Mouse (Mus musculus): Measurements from ENCODE around the gene Klhl35. TPM values are rescaled to one million over a fixed set of nuclear protein-coding genes. Genes with fewer than 3 reads are reported as not detected.

The Klhl35 gene
- polyA plus RNA-seq (2014; fragmentation: Illumina TruSeq; extraction: RNeasy Lipid Tissue Mini Kit (QIAGEN cat#74804); ENCODE audit: insufficient read depth, low read depth, low replicate concordance) = 0.63 TPM

GRCm38 (mm10) chr7:99465811-99466210, at the start of gene Klhl35:
Gene Klhl35, plus strand, starts transcription at chr7:99466004.

DNA sequence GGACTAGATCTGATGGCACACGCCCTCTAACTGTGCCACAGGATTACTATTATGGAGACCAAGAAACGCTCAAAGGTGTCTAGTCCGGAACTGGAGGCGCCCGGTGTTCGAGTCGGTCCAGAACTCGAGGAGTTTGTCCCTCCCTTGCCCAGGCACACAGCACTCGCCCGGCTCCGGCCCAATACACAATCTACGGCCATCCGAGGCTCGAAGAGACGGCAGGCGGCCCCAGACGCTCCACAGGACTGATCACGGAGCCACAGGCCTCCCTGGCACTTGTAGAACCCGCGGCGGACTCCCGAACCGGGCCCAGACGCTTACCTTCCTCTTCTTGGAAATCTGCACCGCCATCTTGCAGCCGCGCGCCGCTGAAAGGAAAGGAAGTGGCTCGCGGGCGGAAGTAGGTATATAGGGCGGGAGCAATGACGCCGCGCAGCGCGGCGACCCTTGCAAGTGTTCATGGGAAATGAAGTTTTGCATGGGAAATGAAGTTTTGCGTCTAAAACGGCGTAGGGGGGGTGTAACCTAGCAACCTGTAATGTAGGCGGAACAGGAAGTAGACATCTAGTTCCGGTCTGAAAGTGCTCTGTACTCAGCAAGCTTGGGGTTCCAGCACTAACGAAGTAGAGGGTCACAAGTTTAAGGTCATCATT, 17.6 kb downstream of the Klhl35 start, which contains the start of gene Rps3:
TSS of gene Rps3 (minus strand) at position 468 of the 653 bp plus-strand sequence.

Other genes starting within 250 kb of the Klhl35 start
- gene Mogat2, start 227.4 kb upstream of the Klhl35 start, polyA plus RNA-seq (2014; fragmentation: Illumina TruSeq; extraction: RNeasy Lipid Tissue Mini Kit (QIAGEN cat#74804); ENCODE audit: insufficient read depth, low read depth, low replicate concordance) = 0.13 TPM
- gene Map6, start 198.6 kb upstream of the Klhl35 start, polyA plus RNA-seq (2014; fragmentation: Illumina TruSeq; extraction: RNeasy Lipid Tissue Mini Kit (QIAGEN cat#74804); ENCODE audit: insufficient read depth, low read depth, low replicate concordance) = 19.8 TPM
- 219 TPM for gene Serpinh1, start 112.8 kb upstream of the Klhl35 start, polyA plus RNA-seq (2014; fragmentation: Illumina TruSeq; extraction: RNeasy Lipid Tissue Mini Kit (QIAGEN cat#74804); ENCODE audit: insufficient read depth, low read depth, low replicate concordance)
- gene Gdpd5, start 84.6 kb upstream of the Klhl35 start, polyA plus RNA-seq (2014; fragmentation: Illumina TruSeq; extraction: RNeasy Lipid Tissue Mini Kit (QIAGEN cat#74804); ENCODE audit: insufficient read depth, low read depth, low replicate concordance) = 6.9 TPM
- 1,449 TPM for gene Rps3, start 17.7 kb downstream of the Klhl35 start, polyA plus RNA-seq (2014; fragmentation: Illumina TruSeq; extraction: RNeasy Lipid Tissue Mini Kit (QIAGEN cat#74804); ENCODE audit: insufficient read depth, low read depth, low replicate concordance)
- 48.7 TPM for gene Arrb1, start 69.5 kb downstream of the Klhl35 start, polyA plus RNA-seq (2014; fragmentation: Illumina TruSeq; extraction: RNeasy Lipid Tissue Mini Kit (QIAGEN cat#74804); ENCODE audit: insufficient read depth, low read depth, low replicate concordance)
- gene Tpbgl, start 161.1 kb downstream of the Klhl35 start, polyA plus RNA-seq (2014; fragmentation: Illumina TruSeq; extraction: RNeasy Lipid Tissue Mini Kit (QIAGEN cat#74804); ENCODE audit: insufficient read depth, low read depth, low replicate concordance) = 1.6 TPM
- 6.2 TPM for gene Slco2b1, start 245.3 kb downstream of the Klhl35 start, polyA plus RNA-seq (2014; fragmentation: Illumina TruSeq; extraction: RNeasy Lipid Tissue Mini Kit (QIAGEN cat#74804); ENCODE audit: insufficient read depth, low read depth, low replicate concordance)